Mouse (Mus musculus) CH12.LX (cell line): ENCODE measurements around the gene Gstp2.

ENCODE experiments used
- POLR2A ChIP-seq: IDR thresholded peaks from 2 replicates; pipeline ENCODE4 v1.6.1; 2011; ENCODE audit warnings: low read depth, mild to moderate bottlenecking, improper control_type of control experiment, low read length
- TCF12 ChIP-seq: IDR thresholded peaks from 2 replicates; pipeline ENCODE4 v1.6.1; 2014; ENCODE audit warnings: low read depth, mild to moderate bottlenecking, inconsistent platforms, low read length, improper control_type of control experiment

DNA sequence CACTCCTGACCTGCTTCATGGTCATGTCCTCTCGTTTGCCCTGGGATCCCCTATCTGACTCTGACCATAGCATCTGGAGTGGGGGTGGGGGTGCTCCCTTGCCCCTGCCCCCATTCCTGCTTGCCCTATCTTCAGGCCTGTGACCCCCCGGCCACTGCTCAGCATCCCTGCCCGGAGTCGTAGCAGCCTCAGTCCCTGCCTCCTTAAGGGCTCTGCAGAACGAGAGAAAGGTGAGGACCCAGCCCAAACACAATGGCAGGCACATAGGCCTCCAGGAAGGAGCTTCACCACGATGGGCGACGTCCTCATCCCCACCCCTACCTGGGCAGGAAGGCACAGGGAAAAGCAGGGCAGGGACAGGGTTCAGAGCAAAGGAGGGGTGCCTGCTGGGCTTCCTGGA is 47.5 kb downstream of the Gstp2 start:
- TF ChIP-seq POLR2A (no peak), TCF12 (no peak)
